Mouse (Mus musculus): ENCODE results near the gene Babam1. TPM values are rescaled to one million over a fixed set of nuclear protein-coding genes. Genes with fewer than 3 reads are reported as not detected.

Babam1 gene
- polyA plus RNA-seq, 1 experiment: 70.5 TPM

DNA sequence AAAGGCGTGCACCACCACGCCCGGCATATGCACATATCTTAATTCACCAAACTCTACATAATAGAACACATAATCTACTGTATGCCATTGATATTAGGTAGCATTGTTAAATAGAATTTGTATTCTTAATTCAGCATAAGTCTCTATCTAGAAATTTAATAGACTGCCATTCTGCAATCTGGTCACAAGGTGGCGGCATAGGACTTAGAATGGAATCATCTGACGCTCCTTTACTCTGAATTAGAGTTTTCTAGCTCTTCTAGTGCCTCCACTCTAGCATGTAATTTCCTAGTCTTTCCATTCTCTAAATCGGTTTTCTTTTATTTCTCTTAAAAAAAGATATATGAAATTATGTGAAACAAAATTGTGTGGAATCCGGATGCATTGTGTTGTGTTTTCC lies 44.7 kb downstream of the Babam1 start:
- Histone ChIP-seq H3K4me3 (replicated peaks; ENCODE audit: control insufficient read depth, low read depth, low read length) (no peak overlapping the region), H3K27ac (ENCODE audit: control insufficient read depth, insufficient read depth, low read depth, low read length, poor library complexity) (no peak overlapping the region), H3K4me1 (ENCODE audit: control insufficient read depth, insufficient read depth, low read length) (no peaks in the 10 kb centered on the region)
- TF ChIP-seq POLR2A (IDR thresholded peaks at IDR 0.05; ENCODE audit: borderline replicate concordance, control insufficient read depth, low read depth, low read length) (no peak), CTCF (IDR thresholded peaks at IDR 0.05; ENCODE audit: control insufficient read depth, insufficient read depth, low read length) (peak; percentile 14; the same call in 1 of the 2 replicates)
- WGBS: 1% methylated on average over 7 of the region's 7 CpGs

DNA sequence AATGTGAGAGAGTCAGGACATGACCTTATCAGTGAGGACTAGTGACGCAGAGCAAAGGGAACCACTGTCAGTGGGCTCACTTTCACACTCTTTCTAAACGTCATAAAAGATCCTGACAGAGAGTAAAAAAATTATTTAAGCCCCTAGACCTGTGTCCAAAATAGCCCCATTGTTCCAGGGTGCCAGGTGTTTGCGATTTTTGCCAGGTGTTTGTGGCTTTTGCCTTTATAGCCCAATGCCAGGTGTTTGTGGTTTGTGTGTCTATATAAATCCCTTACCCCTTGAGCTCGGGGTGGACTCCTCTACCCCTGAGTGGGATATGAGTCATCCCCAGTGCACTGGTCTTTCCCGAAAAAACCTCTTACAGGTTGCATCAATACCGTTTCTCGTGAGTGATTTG lies 48.4 kb downstream of the Babam1 start:
- Histone ChIP-seq H3K4me3 (replicated peaks; ENCODE audit: control insufficient read depth, low read depth, low read length) (no peak overlapping the region), H3K27ac (ENCODE audit: control insufficient read depth, insufficient read depth, low read depth, low read length, poor library complexity) (no peak overlapping the region), H3K4me1 (ENCODE audit: control insufficient read depth, insufficient read depth, low read length) (no peaks in the 10 kb centered on the region)
- no peak for TF ChIP-seq POLR2A (IDR thresholded peaks at IDR 0.05; ENCODE audit: borderline replicate concordance, control insufficient read depth, low read depth, low read length)
- no peak for TF ChIP-seq CTCF (IDR thresholded peaks at IDR 0.05; ENCODE audit: control insufficient read depth, insufficient read depth, low read length)
- 50% methylated on average over 7 of the region's 7 CpGs for WGBS

DNA sequence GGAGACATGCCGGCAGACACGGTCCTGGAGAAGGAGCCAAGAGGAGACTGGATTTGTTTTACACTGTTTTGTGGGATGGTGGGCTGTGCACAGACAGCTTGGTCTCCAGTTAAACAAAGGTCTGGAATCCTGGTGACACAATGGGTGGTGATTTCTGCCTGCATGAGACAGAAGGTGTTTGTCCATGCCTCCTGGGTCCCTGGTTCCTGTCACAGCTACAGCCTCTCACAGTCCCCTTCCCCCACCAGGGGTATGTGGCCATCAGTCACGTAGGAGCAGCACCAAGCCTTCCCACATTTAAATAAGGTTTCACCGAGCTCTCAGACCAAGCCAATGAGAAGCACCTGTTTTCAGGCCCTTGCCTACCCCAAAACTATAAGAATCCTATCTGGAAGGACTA lies 54.7 kb downstream of the Babam1 start:
- TF ChIP-seq CTCF (IDR thresholded peaks at IDR 0.05; ENCODE audit: control insufficient read depth, insufficient read depth, low read length) (no peak), POLR2A (IDR thresholded peaks at IDR 0.05; ENCODE audit: borderline replicate concordance, control insufficient read depth, low read depth, low read length) (no peak)
- WGBS: 74% methylated on average over 4 of the region's 4 CpGs
- Histone ChIP-seq H3K4me3 (replicated peaks; ENCODE audit: control insufficient read depth, low read depth, low read length) (no peak overlapping the region), H3K27ac (ENCODE audit: control insufficient read depth, insufficient read depth, low read depth, low read length, poor library complexity) (no peak overlapping the region), H3K4me1 (ENCODE audit: control insufficient read depth, insufficient read depth, low read length) (no peaks in the 10 kb centered on the region)

DNA sequence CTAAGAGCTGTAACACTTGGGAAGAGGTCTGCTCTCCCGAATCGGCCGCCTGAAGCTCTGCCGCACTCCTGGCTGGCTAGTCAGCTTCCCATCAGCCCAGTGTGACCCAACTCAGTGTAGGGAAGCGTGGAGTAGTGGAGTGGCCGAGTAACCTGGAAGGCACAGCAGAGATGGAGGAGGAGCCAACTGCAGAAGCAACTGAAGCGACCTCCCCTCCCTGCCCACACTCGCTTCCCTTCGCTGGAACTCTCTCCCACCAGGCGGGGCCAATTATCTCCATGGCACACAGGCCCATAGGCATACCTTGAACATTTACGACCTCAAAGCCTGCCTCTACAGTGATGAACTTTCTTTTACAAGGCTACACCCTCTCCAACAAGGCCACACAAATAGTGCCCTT lies 55.1 kb downstream of the Babam1 start:
- H3K4me1 ChIP-seq (ENCODE audit: control insufficient read depth, insufficient read depth, low read length): no peaks in the 10 kb centered on the region
- WGBS: 68% methylated on average over 11 of the region's 11 CpGs
- H3K4me3 ChIP-seq (replicated peaks; ENCODE audit: control insufficient read depth, low read depth, low read length): no peak overlapping the region
- H3K27ac ChIP-seq (ENCODE audit: control insufficient read depth, insufficient read depth, low read depth, low read length, poor library complexity): no peak overlapping the region
- TF ChIP-seq CTCF (IDR thresholded peaks at IDR 0.05; ENCODE audit: control insufficient read depth, insufficient read depth, low read length): no peak
- TF ChIP-seq POLR2A (IDR thresholded peaks at IDR 0.05; ENCODE audit: borderline replicate concordance, control insufficient read depth, low read depth, low read length): no peak

DNA sequence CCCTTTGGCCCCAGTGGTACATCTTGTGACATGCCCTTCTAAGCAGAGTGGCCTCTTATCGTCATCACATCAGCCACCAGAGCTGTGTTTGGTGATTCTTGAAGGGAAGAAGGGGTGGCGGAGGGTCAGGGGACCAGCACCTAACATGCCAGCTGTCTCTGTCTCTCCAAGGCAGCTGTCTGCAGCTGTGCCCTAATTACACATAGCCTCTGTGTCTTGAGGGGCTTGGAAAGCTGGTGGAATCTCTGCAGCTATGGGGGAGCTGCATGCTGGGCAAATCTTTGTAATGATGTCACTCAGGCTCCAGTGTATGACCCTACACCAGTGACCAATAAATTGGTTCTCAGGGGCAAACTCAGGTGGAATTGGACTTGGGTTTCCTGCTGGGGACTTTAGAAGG lies 56.0 kb downstream of the Babam1 start:
- Histone ChIP-seq H3K4me3 (replicated peaks; ENCODE audit: control insufficient read depth, low read depth, low read length) (no peak overlapping the region), H3K4me1 (ENCODE audit: control insufficient read depth, insufficient read depth, low read length) (no peaks in the 10 kb centered on the region), H3K27ac (ENCODE audit: control insufficient read depth, insufficient read depth, low read depth, low read length, poor library complexity) (no peak overlapping the region)
- WGBS: 69% methylated on average over 2 of the region's 2 CpGs
- no peak for TF ChIP-seq POLR2A (IDR thresholded peaks at IDR 0.05; ENCODE audit: borderline replicate concordance, control insufficient read depth, low read depth, low read length)
- no peak for TF ChIP-seq CTCF (IDR thresholded peaks at IDR 0.05; ENCODE audit: control insufficient read depth, insufficient read depth, low read length)

Other genes with a start within 250 kb of the Babam1 start
- 30.4 and 64.6 TPM in 2 replicates for gene Myo9b, start 124.1 kb upstream of the Babam1 start, polyA plus RNA-seq (2011; ENCODE audit: insufficient read depth, insufficient read length, low replicate concordance, missing spikeins)
- gene Haus8, start 123.9 kb upstream of the Babam1 start, polyA plus RNA-seq (2011; ENCODE audit: insufficient read depth, insufficient read length, low replicate concordance, missing spikeins): 41.4 and 48.2 TPM in 2 replicates
- 75.6 and 139 TPM in 2 replicates for gene Use1, start 30.0 kb upstream of the Babam1 start, polyA plus RNA-seq (2011; ENCODE audit: insufficient read depth, insufficient read length, low replicate concordance, missing spikeins)
- 7.9 and 10.1 TPM in 2 replicates for gene Ocel1, start 25.6 kb upstream of the Babam1 start, polyA plus RNA-seq (2011; ENCODE audit: insufficient read depth, insufficient read length, low replicate concordance, missing spikeins)
- 9.5 and 17.5 TPM in 2 replicates for gene Nr2f6, start 14.9 kb upstream of the Babam1 start, polyA plus RNA-seq (2011; ENCODE audit: insufficient read depth, insufficient read length, low replicate concordance, missing spikeins)
- gene Ushbp1, start 1.1 kb upstream of the Babam1 start, polyA plus RNA-seq (2011; ENCODE audit: insufficient read depth, insufficient read length, low replicate concordance, missing spikeins): 7.2 and 15.9 TPM in 2 replicates
- 54.2 and 97.5 TPM in 2 replicates for gene Ankle1, start 9.1 kb downstream of the Babam1 start, polyA plus RNA-seq (2011; ENCODE audit: insufficient read depth, insufficient read length, low replicate concordance, missing spikeins)
- 3.9 and 9.1 TPM in 2 replicates for gene Abhd8, start 66.8 kb downstream of the Babam1 start, polyA plus RNA-seq (2011; ENCODE audit: insufficient read depth, insufficient read length, low replicate concordance, missing spikeins)
- 24.3 and 42.9 TPM in 2 replicates for gene Mrpl34, start 68.1 kb downstream of the Babam1 start, polyA plus RNA-seq (2011; ENCODE audit: insufficient read depth, insufficient read length, low replicate concordance, missing spikeins)
- 17.1 and 18.8 TPM in 2 replicates for gene Dda1, start 72.3 kb downstream of the Babam1 start, polyA plus RNA-seq (2011; ENCODE audit: insufficient read depth, insufficient read length, low replicate concordance, missing spikeins)
- gene Ano8, start 89.1 kb downstream of the Babam1 start, polyA plus RNA-seq (2011; ENCODE audit: insufficient read depth, insufficient read length, low replicate concordance, missing spikeins): 2.9 and 6.3 TPM in 2 replicates
- gene Gtpbp3, start 91.2 kb downstream of the Babam1 start, polyA plus RNA-seq (2011; ENCODE audit: insufficient read depth, insufficient read length, low replicate concordance, missing spikeins): 6.3 and 7.9 TPM in 2 replicates
- gene Plvap, start 114.9 kb downstream of the Babam1 start, polyA plus RNA-seq (2011; ENCODE audit: insufficient read depth, insufficient read length, low replicate concordance, missing spikeins): 13.7 and 20.5 TPM in 2 replicates
- not detected in 2 replicates for gene Ccdc194, start 128.8 kb downstream of the Babam1 start, polyA plus RNA-seq (2011; ENCODE audit: insufficient read depth, insufficient read length, low replicate concordance, missing spikeins)
- 58.9 and 103 TPM in 2 replicates for gene Bst2, start 140.6 kb downstream of the Babam1 start, polyA plus RNA-seq (2011; ENCODE audit: insufficient read depth, insufficient read length, low replicate concordance, missing spikeins)
- gene Mvb12a, start 146.1 kb downstream of the Babam1 start, polyA plus RNA-seq (2011; ENCODE audit: insufficient read depth, insufficient read length, low replicate concordance, missing spikeins): 23.8 and 47.7 TPM in 2 replicates
- 0.81 and 2.5 TPM in 2 replicates for gene Tmem221, start 162.0 kb downstream of the Babam1 start, polyA plus RNA-seq (2011; ENCODE audit: insufficient read depth, insufficient read length, low replicate concordance, missing spikeins)
- gene Nxnl1, start 169.7 kb downstream of the Babam1 start, polyA plus RNA-seq (2011; ENCODE audit: insufficient read depth, insufficient read length, low replicate concordance, missing spikeins): not detected in 2 replicates
- gene Slc27a1, start 172.0 kb downstream of the Babam1 start, polyA plus RNA-seq (2011; ENCODE audit: insufficient read depth, insufficient read length, low replicate concordance, missing spikeins): 11.2 and 12.6 TPM in 2 replicates
- gene Pgls, start 195.3 kb downstream of the Babam1 start, polyA plus RNA-seq (2011; ENCODE audit: insufficient read depth, insufficient read length, low replicate concordance, missing spikeins): 111 and 147 TPM in 2 replicates
- 67.8 and 106 TPM in 2 replicates for gene Fam129c, start 200.8 kb downstream of the Babam1 start, polyA plus RNA-seq (2011; ENCODE audit: insufficient read depth, insufficient read length, low replicate concordance, missing spikeins)
- gene Colgalt1, start 214.1 kb downstream of the Babam1 start, polyA plus RNA-seq (2011; ENCODE audit: insufficient read depth, insufficient read length, low replicate concordance, missing spikeins): 31.8 and 53.0 TPM in 2 replicates